Mouse (Mus musculus) gastrocnemius, postnatal 25 days (tissue): Measurements from ENCODE around the gene 9130230L23Rik. TPM values are rescaled to one million over a fixed set of nuclear protein-coding genes. Genes with fewer than 3 reads are reported as not detected.

Source experiments
- DNase-seq: peaks from one replicate; pipeline ENCODE4 v3.0.0; 2022
- microRNA-seq, 2 experiments: library from miRNA; unstranded; fragments of <30 nt; microRNA quantifications; one replicate each; pipeline ENCODE4 v1.2.0; 2021; ENCODE audit warnings: borderline replicate concordance in 2 of 2
- total RNA-seq, 2 experiments: library from RNA; stranded (reverse); gene quantifications; 1 replicate in 1 of 2; 2 replicates in 1 of 2; pipeline ENCODE4 v1.2.3; 2021

9130230L23Rik gene
- total RNA-seq, 2 experiments from 2014 or later = not detected

- DNase-seq = no peak
Measured at GRCm38 (mm10) chr5:65954130-65955080, 49.7 kb downstream of the 9130230L23Rik start.

- DNase-seq = no peak
Measured at GRCm38 (mm10) chr5:65951513-65951909, 52.6 kb downstream of the 9130230L23Rik start.

GRCm38 (mm10) chr5:65950679-65951512 is 53.2 kb downstream of the 9130230L23Rik start:
- no peak for DNase-seq

GRCm38 (mm10) chr5:65950236-65950635 is 53.8 kb downstream of the 9130230L23Rik start:
- no peak for DNase-seq

- DNase-seq = no peak
Measured at GRCm38 (mm10) chr5:65949822-65950221, 54.3 kb downstream of the 9130230L23Rik start.

GRCm38 (mm10) chr5:65941145-65941544 is 62.9 kb downstream of the 9130230L23Rik start:
- DNase-seq = no peak

- DNase-seq = peak; percentile 53
Measured at GRCm38 (mm10) chr5:65937998-65938715, 65.9 kb downstream of the 9130230L23Rik start.

- peak; percentile 48 for DNase-seq
Measured at GRCm38 (mm10) chr5:65937011-65937726, 66.9 kb downstream of the 9130230L23Rik start.

- no peak for DNase-seq
Measured at GRCm38 (mm10) chr5:65934783-65935182, 69.3 kb downstream of the 9130230L23Rik start, which contains the start of gene Chrna9. Gene Chrna9, plus strand, starts transcription at chr5:65934921.

- no peak for DNase-seq
Measured at GRCm38 (mm10) chr5:65933764-65934163, 70.3 kb downstream of the 9130230L23Rik start.

GRCm38 (mm10) chr5:65933258-65933657 is 70.8 kb downstream of the 9130230L23Rik start:
- DNase-seq = no peak

GRCm38 (mm10) chr5:65930171-65930570 is 73.9 kb downstream of the 9130230L23Rik start:
- no peak for DNase-seq

Small RNA genes lying within 50 kb of the gene (microRNA-seq; reads per million reads assigned to microRNA genes)
- gene Gm25952 = 0 reads per million in 2 experiments

Other genes starting within 250 kb of the 9130230L23Rik start
- 1 to 10 TPM; 8.1 to 9.3 TPM for gene N4bp2, start 240.8 kb downstream of the 9130230L23Rik start, total RNA-seq
- gene Rhoh, start 143.1 kb downstream of the 9130230L23Rik start, total RNA-seq = under 1 TPM; 0.18 to 0.29 TPM
- gene Chrna9, start 69.4 kb downstream of the 9130230L23Rik start, total RNA-seq = 10 to 100 TPM in 1 of 2 experiments, 1 to 10 TPM in 1; 5.4 to 11.4 TPM
- gene Rbm47, start 168.8 kb upstream of the 9130230L23Rik start, total RNA-seq = 1 to 10 TPM in 1 of 2 experiments, under 1 TPM in 1; 0.61 to 1.2 TPM